Mouse (Mus musculus): ENCODE data around the gene Lep. TPM values are rescaled to one million over a fixed set of nuclear protein-coding genes. Genes with fewer than 3 reads are reported as not detected.

Lep gene
- polyA plus RNA-seq, 1 experiment from 2014 or later: not detected

DNA sequence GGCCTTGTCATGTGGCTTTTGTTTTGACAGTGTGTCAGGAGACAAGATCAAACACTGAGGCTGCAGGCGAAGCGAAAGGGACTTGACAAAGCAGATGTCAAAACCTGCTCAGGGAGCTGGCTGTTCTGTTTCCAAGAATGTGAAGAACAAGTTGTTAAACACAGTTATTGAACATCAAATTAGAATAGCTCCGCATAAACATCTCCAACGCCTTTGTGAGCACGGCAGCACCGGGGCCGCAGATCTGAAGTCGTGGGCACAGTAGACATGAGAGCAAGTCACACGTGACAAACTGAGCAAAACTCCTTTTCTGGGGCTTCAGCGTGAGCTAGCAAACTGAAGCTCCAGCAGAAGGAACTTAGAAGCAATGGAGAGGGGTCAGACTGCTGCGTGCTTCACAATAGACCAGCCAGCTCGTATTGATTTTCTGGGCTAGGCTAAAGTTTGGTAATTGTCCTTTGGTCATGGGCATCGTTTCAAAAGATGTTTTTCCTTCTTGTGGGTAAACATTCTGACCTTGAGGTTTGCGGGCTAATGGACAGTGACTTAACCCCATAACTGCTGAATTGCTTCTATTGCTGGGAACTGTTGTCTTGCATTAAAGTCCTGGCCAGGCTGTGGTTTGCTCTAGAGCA is 39.6 kb downstream of the Lep start:
- no peaks in the 10 kb centered on the region for H3K27me3 ChIP-seq (replicated peaks; ENCODE audit: control insufficient read depth, insufficient read depth, low read length)
- ATAC-seq: no peak

DNA sequence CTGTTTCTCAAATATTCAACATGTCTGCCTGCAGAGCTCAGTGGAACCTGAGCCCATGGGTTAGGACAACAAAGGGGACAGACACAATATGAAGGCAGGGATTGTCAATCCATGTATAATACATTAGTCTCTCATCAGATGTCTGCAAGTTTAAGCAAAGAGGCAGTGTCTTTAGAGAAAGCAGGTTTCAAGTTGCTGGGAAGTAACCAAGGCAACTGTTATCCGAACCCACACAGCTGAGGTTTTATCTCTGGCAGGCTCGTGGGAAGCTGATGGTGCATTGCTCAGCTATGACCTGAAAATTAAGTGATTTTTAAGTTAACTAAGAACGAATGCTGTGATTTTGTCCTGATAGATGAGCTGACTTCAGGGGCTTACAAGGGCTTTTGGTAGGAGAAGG is 40.4 kb downstream of the Lep start:
- ATAC-seq: no peak
- H3K9me3 ChIP-seq (ENCODE audit: control insufficient read depth, low read length): no peaks in the 10 kb centered on the region; the same call in 1 of the 2 replicates
- H3K27me3 ChIP-seq (replicated peaks; ENCODE audit: control insufficient read depth, insufficient read depth, low read length): no peaks in the 10 kb centered on the region
- H3K4me1 ChIP-seq (ENCODE audit: control insufficient read depth, insufficient read depth, low read length): no peaks in the 10 kb centered on the region
- WGBS: 28% methylated on average over 3 of the region's 3 CpGs
- H3K4me3 ChIP-seq (ENCODE audit: low read length): no peak overlapping the region
- H3K36me3 ChIP-seq (ENCODE audit: control insufficient read depth, insufficient read depth, low read length): no peaks in the 10 kb centered on the region
- no peak overlapping the region for H3K4me2 ChIP-seq (ENCODE audit: low read depth, low read length)
- no peak overlapping the region for H3K9ac ChIP-seq (ENCODE audit: low read depth, low read length)
- no peak overlapping the region for H3K27ac ChIP-seq (ENCODE audit: low read length)

More for the DNA sequence above, 39.6 kb downstream of the Lep start:
- H3K4me1 ChIP-seq (ENCODE audit: control insufficient read depth, insufficient read depth, low read length): no peaks in the 10 kb centered on the region
- no peak overlapping the region for H3K27ac ChIP-seq (ENCODE audit: low read length)
- WGBS: 59% methylated on average over 14 of the region's 14 CpGs
- H3K36me3 ChIP-seq (ENCODE audit: control insufficient read depth, insufficient read depth, low read length): no peaks in the 10 kb centered on the region
- H3K9me3 ChIP-seq (ENCODE audit: control insufficient read depth, low read length): no peaks in the 10 kb centered on the region; the same call in 1 of the 2 replicates
- H3K4me2 ChIP-seq (ENCODE audit: low read depth, low read length): no peak overlapping the region
- no peak overlapping the region for H3K4me3 ChIP-seq (ENCODE audit: low read length)
- no peak overlapping the region for H3K9ac ChIP-seq (ENCODE audit: low read depth, low read length)

DNA sequence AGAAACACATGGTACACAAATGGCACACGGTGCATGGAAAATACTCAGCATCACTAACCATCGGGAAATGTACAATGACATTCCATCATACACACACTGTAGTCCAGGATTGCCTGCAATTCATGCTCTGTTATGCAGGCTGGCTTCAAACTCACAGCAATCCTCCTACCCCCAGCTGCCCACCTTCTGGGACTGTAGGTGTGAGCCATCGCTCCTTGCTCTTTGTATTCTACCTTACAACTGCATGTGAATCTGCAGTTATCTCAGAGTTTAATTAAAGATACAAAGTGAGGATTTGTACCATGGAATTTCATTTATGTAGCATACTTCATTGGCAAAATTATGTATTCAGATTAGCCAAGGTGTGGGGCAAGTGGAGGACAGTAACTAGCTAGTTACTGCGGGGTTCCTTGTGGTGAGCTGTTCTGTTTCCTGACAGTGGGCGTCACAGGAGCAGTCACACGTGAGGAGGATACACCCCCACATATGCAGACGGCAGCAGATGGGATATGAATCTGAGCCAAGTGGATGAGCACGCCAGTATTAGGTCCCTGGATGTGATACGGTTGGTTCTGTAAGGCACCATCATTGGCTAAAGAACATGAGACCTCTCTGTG is 41.3 kb downstream of the Lep start:
- WGBS: 81% methylated on average over 9 of the region's 9 CpGs
- ATAC-seq: no peak

DNA sequence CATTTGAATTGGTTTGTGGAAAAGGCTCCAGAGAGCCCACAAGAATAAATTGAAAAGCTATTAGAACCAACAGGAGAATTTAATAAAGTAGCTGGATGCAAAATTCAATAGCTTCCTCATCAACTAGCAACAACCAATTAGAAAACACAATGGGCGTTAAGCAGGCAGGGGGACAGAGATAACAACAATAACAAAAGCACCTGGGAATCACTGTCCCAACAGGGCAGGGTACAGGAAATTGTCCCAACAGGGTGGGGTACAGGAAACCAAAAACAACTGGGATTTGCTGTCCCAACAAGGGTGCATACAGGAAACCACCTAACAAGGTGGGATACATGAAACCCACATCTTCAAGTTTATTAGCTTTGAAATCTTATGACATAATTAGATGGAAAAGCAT is 48.4 kb downstream of the Lep start:
- Histone ChIP-seq H3K36me3 (ENCODE audit: control insufficient read depth, insufficient read depth, low read length) (no peaks in the 10 kb centered on the region), H3K4me2 (ENCODE audit: low read depth, low read length) (no peak overlapping the region), H3K9me3 (ENCODE audit: control insufficient read depth, low read length) (peaks cover 6% of the 10 kb centered on the region; the same call in 1 of the 2 replicates), H3K4me1 (ENCODE audit: control insufficient read depth, insufficient read depth, low read length) (no peaks in the 10 kb centered on the region), H3K27me3 (replicated peaks; ENCODE audit: control insufficient read depth, insufficient read depth, low read length) (no peaks in the 10 kb centered on the region), H3K9ac (ENCODE audit: low read depth, low read length) (no peak overlapping the region), H3K27ac (ENCODE audit: low read length) (no peak overlapping the region), H3K4me3 (ENCODE audit: low read length) (no peak overlapping the region)
- ATAC-seq: no peak
- 79% methylated on average over 1 of the region's 1 CpGs for WGBS

More for the DNA sequence above, 41.3 kb downstream of the Lep start:
- H3K4me3 ChIP-seq (ENCODE audit: low read length): no peak overlapping the region
- no peaks in the 10 kb centered on the region for H3K27me3 ChIP-seq (replicated peaks; ENCODE audit: control insufficient read depth, insufficient read depth, low read length)
- no peak overlapping the region for H3K9ac ChIP-seq (ENCODE audit: low read depth, low read length)
- no peak overlapping the region for H3K27ac ChIP-seq (ENCODE audit: low read length)
- no peak overlapping the region for H3K4me2 ChIP-seq (ENCODE audit: low read depth, low read length)
- H3K9me3 ChIP-seq (ENCODE audit: control insufficient read depth, low read length): no peaks in the 10 kb centered on the region
- no peaks in the 10 kb centered on the region for H3K4me1 ChIP-seq (ENCODE audit: control insufficient read depth, insufficient read depth, low read length)
- no peaks in the 10 kb centered on the region for H3K36me3 ChIP-seq (ENCODE audit: control insufficient read depth, insufficient read depth, low read length)

DNA sequence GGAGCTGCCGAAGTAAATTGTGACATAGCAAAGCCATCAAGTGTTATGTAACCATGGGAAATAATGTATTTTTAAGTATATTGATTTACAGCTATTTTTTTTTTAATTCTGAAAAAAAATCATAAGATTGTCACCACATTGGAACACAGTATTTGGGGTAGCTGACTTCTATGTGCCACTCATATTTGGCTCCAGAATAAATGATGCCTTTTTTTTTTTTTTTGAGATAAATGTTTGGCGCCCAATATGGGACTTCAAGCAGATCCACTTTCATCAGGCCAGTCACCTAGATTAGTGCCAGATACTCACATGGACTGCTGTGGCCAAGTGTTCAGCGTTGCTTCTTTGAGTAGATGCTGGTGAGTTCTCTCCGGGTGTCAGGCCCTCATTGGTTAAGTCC is 51.5 kb downstream of the Lep start:
- H3K4me3 ChIP-seq (ENCODE audit: low read length): no peak overlapping the region
- no peaks in the 10 kb centered on the region for H3K36me3 ChIP-seq (ENCODE audit: control insufficient read depth, insufficient read depth, low read length)
- H3K9me3 ChIP-seq (ENCODE audit: control insufficient read depth, low read length): peaks cover 6% of the 10 kb centered on the region; the same call in 1 of the 2 replicates
- no peak overlapping the region for H3K9ac ChIP-seq (ENCODE audit: low read depth, low read length)
- no peak for ATAC-seq
- no peaks in the 10 kb centered on the region for H3K4me1 ChIP-seq (ENCODE audit: control insufficient read depth, insufficient read depth, low read length)
- H3K27me3 ChIP-seq (replicated peaks; ENCODE audit: control insufficient read depth, insufficient read depth, low read length): no peaks in the 10 kb centered on the region
- no peak overlapping the region for H3K27ac ChIP-seq (ENCODE audit: low read length)
- no peak overlapping the region for H3K4me2 ChIP-seq (ENCODE audit: low read depth, low read length)
- 87% methylated on average over 4 of the region's 4 CpGs for WGBS

DNA sequence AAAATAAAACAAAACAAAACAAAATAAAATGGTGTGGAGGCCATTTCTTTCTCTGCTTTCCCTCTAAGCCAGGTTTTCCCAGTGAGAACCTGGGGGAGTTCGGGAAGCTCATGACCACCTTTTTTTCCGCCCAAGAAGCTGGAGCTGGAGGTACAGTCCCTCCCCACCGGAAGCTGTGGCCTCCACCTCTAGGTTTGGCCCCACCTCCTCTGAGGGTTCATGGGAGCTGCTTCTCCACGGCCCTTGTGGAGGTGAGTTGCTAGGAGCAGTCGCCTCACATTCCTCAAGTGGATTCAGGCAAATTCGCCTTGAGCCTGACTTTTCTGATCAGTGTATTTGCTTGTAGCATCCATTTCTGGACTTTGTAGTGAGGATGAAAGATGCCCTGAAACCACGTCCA is 55.7 kb downstream of the Lep start:
- ATAC-seq: no peak
- Histone ChIP-seq H3K4me1 (ENCODE audit: control insufficient read depth, insufficient read depth, low read length) (no peaks in the 10 kb centered on the region), H3K4me2 (ENCODE audit: low read depth, low read length) (no peak overlapping the region), H3K9me3 (ENCODE audit: control insufficient read depth, low read length) (peaks cover 5% of the 10 kb centered on the region; the same call in 1 of the 2 replicates), H3K27me3 (replicated peaks; ENCODE audit: control insufficient read depth, insufficient read depth, low read length) (no peaks in the 10 kb centered on the region), H3K9ac (ENCODE audit: low read depth, low read length) (no peak overlapping the region), H3K27ac (ENCODE audit: low read length) (no peak overlapping the region), H3K4me3 (ENCODE audit: low read length) (no peak overlapping the region), H3K36me3 (ENCODE audit: control insufficient read depth, insufficient read depth, low read length) (no peaks in the 10 kb centered on the region)
- WGBS: 72% methylated on average over 7 of the region's 7 CpGs

DNA sequence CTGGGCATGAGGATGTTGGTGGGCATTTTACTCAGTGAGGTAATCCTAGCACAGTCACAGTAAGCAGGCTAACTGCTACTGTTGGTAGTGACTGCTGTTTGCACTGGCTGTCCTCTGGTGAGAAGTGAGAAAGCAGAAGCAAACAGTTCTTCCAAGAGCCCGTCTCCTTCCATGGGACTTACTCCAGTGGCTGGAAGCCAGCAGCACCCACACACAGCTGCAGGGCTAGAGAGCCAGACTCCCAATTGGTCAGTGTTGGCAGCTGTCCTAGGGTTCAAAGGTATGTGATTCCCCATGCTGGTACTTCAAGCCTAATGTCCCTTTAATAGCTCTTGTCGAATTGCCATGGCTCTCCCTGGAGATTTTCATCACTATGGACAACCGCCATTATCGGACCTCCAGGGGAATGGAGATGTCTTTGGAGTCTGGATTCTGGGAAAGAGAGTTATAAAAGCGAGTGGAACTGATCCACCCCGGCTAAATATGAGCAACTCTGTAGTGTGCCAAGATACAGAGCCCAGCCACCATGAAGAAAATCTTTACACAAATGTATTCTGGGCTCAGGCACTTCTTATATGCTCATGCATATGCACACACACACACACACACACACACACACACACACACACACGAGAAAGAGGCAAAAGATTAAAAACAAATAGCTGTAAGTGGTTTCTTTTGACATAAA is 57.5 kb downstream of the Lep start:
- no peak for ATAC-seq
- 55% methylated on average over 7 of the region's 7 CpGs for WGBS
- Histone ChIP-seq H3K9me3 (ENCODE audit: control insufficient read depth, low read length) (no peaks in the 10 kb centered on the region), H3K4me2 (ENCODE audit: low read depth, low read length) (no peak overlapping the region), H3K4me3 (ENCODE audit: low read length) (no peak overlapping the region), H3K27me3 (replicated peaks; ENCODE audit: control insufficient read depth, insufficient read depth, low read length) (no peaks in the 10 kb centered on the region), H3K4me1 (ENCODE audit: control insufficient read depth, insufficient read depth, low read length) (no peaks in the 10 kb centered on the region), H3K9ac (ENCODE audit: low read depth, low read length) (no peak overlapping the region), H3K36me3 (ENCODE audit: control insufficient read depth, insufficient read depth, low read length) (no peaks in the 10 kb centered on the region), H3K27ac (ENCODE audit: low read length) (no peak overlapping the region)

DNA sequence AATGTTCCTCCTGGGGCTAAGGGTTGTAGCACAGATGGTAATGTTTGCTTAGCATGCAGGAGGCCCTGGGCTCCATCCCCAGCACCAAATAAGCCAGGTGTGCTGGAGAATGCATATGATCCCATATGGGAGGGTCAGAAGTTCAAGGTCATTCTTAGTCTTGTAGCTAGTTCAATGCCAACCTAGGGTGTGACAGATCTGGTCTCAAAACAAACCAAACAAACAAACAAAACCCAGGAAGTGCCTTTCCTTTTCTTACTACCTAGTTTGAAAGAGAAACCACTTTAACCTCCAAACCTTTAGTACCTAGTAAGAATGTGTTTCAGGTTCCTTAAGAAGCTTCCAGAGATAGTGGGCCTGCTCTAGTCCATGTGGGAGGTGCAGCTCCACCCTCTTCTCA is 58.2 kb downstream of the Lep start:
- no peak overlapping the region for H3K4me2 ChIP-seq (ENCODE audit: low read depth, low read length)
- no peaks in the 10 kb centered on the region for H3K4me1 ChIP-seq (ENCODE audit: control insufficient read depth, insufficient read depth, low read length)
- no peaks in the 10 kb centered on the region for H3K27me3 ChIP-seq (replicated peaks; ENCODE audit: control insufficient read depth, insufficient read depth, low read length)
- H3K9ac ChIP-seq (ENCODE audit: low read depth, low read length): no peak overlapping the region
- no peak overlapping the region for H3K4me3 ChIP-seq (ENCODE audit: low read length)
- ATAC-seq: no peak
- H3K36me3 ChIP-seq (ENCODE audit: control insufficient read depth, insufficient read depth, low read length): no peaks in the 10 kb centered on the region
- no peak overlapping the region for H3K27ac ChIP-seq (ENCODE audit: low read length)
- H3K9me3 ChIP-seq (ENCODE audit: control insufficient read depth, low read length): no peaks in the 10 kb centered on the region

DNA sequence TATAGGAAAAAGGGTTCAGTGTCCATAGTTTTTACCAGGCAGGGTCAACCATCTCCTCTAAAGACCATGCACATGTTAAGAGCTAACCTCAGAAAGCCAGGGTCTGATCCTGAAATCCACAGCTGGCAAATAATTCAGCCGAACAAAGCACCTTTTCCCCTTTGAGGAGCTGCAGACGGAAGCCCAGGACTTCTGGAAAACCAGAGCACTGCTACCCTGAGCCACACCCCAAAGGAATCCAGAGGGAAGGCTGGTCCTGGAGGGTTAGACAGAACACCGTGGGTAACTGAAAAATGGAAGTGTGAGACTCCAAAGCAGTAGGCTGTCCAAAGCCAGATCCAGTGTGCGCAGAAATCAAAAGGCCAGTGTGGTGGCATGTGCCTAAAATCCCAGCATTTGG is 58.9 kb downstream of the Lep start:
- no peak overlapping the region for H3K4me2 ChIP-seq (ENCODE audit: low read depth, low read length)
- H3K27me3 ChIP-seq (replicated peaks; ENCODE audit: control insufficient read depth, insufficient read depth, low read length): no peaks in the 10 kb centered on the region
- no peak overlapping the region for H3K4me3 ChIP-seq (ENCODE audit: low read length)
- no peak for ATAC-seq
- H3K9ac ChIP-seq (ENCODE audit: low read depth, low read length): no peak overlapping the region
- H3K27ac ChIP-seq (ENCODE audit: low read length): no peak overlapping the region
- no peaks in the 10 kb centered on the region for H3K4me1 ChIP-seq (ENCODE audit: control insufficient read depth, insufficient read depth, low read length)
- H3K9me3 ChIP-seq (ENCODE audit: control insufficient read depth, low read length): no peaks in the 10 kb centered on the region
- no peaks in the 10 kb centered on the region for H3K36me3 ChIP-seq (ENCODE audit: control insufficient read depth, insufficient read depth, low read length)
- 67% methylated on average over 4 of the region's 4 CpGs for WGBS
